Mouse (Mus musculus) midbrain, embryonic 15.5 days (tissue): Measurements from ENCODE around the gene Twnk. TPM values are rescaled to one million over a fixed set of nuclear protein-coding genes. Genes with fewer than 3 reads are reported as not detected.
"Not testable (repeated sequence)": the region's sequence is repeated elsewhere in the genome, so short reads cannot be mapped to it uniquely, and the experiment has no call there.

Experiments used
- ATAC-seq: fragments of 200-750 bp; cut with Nextera tagmentation; replicated peaks from 2 replicates; pipeline ENCODE4 v1.8.0; 2017; ENCODE audit warnings: moderate TSS enrichment
- H3K27ac ChIP-seq: fragments of 300-500 bp; sonication (generic); 2 replicates; pipeline ENCODE4 v1.5.1; 2015; ENCODE audit warnings: mild to moderate bottlenecking, inconsistent platforms
- H3K27me3 ChIP-seq: fragments of 300-500 bp; sonication (generic); replicated peaks from 2 replicates; pipeline ENCODE4 v1.6.1; 2015; ENCODE audit warnings: inconsistent platforms
- H3K36me3 ChIP-seq: fragments of 300-500 bp; sonication (generic); replicated peaks from 2 replicates; pipeline ENCODE4 v1.6.1; 2015; ENCODE audit warnings: inconsistent platforms
- H3K4me1 ChIP-seq: fragments of 300-500 bp; sonication (generic); 2 replicates; pipeline ENCODE4 v1.6.1; 2015; ENCODE audit warnings: inconsistent platforms
- H3K4me2 ChIP-seq: fragments of 300-500 bp; sonication (generic); 2 replicates; pipeline ENCODE4 v1.6.1; 2015; ENCODE audit warnings: inconsistent platforms, mild to moderate bottlenecking, moderate library complexity
- H3K4me3 ChIP-seq: fragments of 300-500 bp; sonication (generic); 2 replicates; pipeline ENCODE4 v1.5.1; 2015; ENCODE audit warnings: mild to moderate bottlenecking, inconsistent platforms
- H3K9ac ChIP-seq: fragments of 300-500 bp; sonication (generic); 2 replicates; pipeline ENCODE4 v1.6.1; 2015; ENCODE audit warnings: mild to moderate bottlenecking, inconsistent platforms
- H3K9me3 ChIP-seq: fragments of 300-500 bp; sonication (generic); 2 replicates; pipeline ENCODE4 v1.6.1; 2016; ENCODE audit warnings: inconsistent platforms
- WGBS: fragments of 180-500 bp; shearing (Covaris S2); methylation state at CpG from one replicate; pipeline ENCODE4 v1.1.7; 2015; ENCODE audit warnings: mixed read lengths; 5-methylcytosine and 5-hydroxymethylcytosine counted together
- polyA plus RNA-seq: library from polyadenylated mRNA; unstranded; fragments of >200 nt; fragmentation: Nextera tagmentation; extraction: Ambion mirVana; gene quantifications from 2 replicates; pipeline ENCODE4 v1.2.1, GENCODE M21; 2015

The Twnk gene
- polyA plus RNA-seq, 1 experiment from 2014 or later = 17.2 TPM

- WGBS = 66% methylated on average over 19 of the region's 19 CpGs
- Histone ChIP-seq H3K9ac (no peak overlapping the region), H3K4me3 (no peak overlapping the region), H3K27ac (no peak overlapping the region), H3K4me1 (peaks cover 7% of the 10 kb centered on the region), H3K4me2 (no peak overlapping the region), H3K36me3 (peaks cover 9% of the 10 kb centered on the region; the same call in 1 of the 2 replicates), H3K9me3 (no peaks in the 10 kb centered on the region), H3K27me3 (no peaks in the 10 kb centered on the region)
- no peak for ATAC-seq
Measured at GRCm38 (mm10) chr19:45028746-45029145, 23.3 kb downstream of the Twnk start.

GRCm38 (mm10) chr19:45029571-45029970, 24.1 kb downstream of the Twnk start:
- no peak overlapping the region for H3K4me3 ChIP-seq
- H3K9me3 ChIP-seq = no peaks in the 10 kb centered on the region
- no peak overlapping the region for H3K4me2 ChIP-seq
- H3K36me3 ChIP-seq = peaks cover 6% of the 10 kb centered on the region; the same call in 1 of the 2 replicates
- H3K4me1 ChIP-seq = peaks cover 7% of the 10 kb centered on the region
- no peak for ATAC-seq
- H3K27me3 ChIP-seq = no peaks in the 10 kb centered on the region
- H3K9ac ChIP-seq = no peak overlapping the region
- WGBS = 45% methylated on average over 9 of the region's 9 CpGs
- H3K27ac ChIP-seq = no peak overlapping the region

- Histone ChIP-seq H3K4me1 (peaks cover 7% of the 10 kb centered on the region), H3K36me3 (peaks cover 6% of the 10 kb centered on the region; the same call in 1 of the 2 replicates), H3K27me3 (no peaks in the 10 kb centered on the region), H3K9me3 (no peaks in the 10 kb centered on the region), H3K4me3 (no peak overlapping the region), H3K9ac (no peak overlapping the region), H3K4me2 (no peak overlapping the region), H3K27ac (no peak overlapping the region)
- ATAC-seq = no peak
- WGBS = 37% methylated on average over 8 of the region's 8 CpGs
Measured at GRCm38 (mm10) chr19:45030111-45030510, 24.6 kb downstream of the Twnk start.

DNA sequence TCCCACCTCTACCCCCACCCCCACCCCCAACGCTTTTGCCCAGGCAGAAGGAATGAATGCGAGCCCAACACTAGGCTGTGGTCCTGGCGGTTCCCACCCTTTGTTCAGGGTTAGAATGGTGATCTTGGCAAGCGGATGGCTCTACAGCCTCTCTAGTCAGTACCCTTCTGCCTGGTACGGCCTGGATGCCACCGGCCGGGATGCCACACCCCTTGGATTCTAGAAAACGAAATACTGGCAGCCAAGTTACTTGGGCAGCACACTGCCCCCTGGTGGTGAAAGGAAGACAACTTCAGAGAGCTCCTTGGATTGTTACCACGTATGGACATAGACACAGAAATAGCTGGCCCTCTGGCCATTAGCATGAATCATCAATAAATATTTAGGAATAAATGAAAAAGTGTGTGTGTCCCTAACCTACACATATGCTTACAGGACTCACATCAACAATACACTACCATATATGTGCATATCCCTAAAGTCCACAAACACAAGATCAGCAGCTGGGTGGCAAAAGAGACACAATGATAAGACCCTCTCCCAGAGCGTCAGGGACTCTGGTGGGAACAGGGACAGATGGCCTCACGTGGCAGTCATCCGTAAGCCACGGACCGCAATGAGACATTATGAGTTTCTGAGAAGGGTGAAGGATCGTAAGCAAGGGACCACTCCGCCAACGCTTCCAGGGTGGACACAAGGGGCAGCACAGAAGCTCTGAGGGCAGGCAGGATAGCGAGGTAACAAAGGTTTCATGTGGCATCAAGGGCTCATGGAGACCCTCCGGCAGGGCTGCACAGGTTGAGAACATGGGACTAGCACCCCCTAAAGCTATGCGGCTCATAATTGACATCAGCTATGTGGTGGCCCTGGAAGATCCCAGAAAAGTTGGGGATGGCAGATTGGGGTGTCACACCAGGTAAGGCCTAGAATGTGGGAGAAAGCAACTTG, 25.6 kb downstream of the Twnk start:
- ATAC-seq = no peak; the same call in 1 of the 2 replicates
- Histone ChIP-seq H3K27ac (no peak overlapping the region), H3K4me1 (peaks cover 7% of the 10 kb centered on the region), H3K9me3 (no peaks in the 10 kb centered on the region), H3K27me3 (no peaks in the 10 kb centered on the region), H3K4me2 (peak overlapping the region; percentile 41), H3K36me3 (peaks cover 1% of the 10 kb centered on the region; the same call in 1 of the 2 replicates), H3K4me3 (no peak overlapping the region), H3K9ac (no peak overlapping the region)
- WGBS = 40% methylated on average over 20 of the region's 20 CpGs

DNA sequence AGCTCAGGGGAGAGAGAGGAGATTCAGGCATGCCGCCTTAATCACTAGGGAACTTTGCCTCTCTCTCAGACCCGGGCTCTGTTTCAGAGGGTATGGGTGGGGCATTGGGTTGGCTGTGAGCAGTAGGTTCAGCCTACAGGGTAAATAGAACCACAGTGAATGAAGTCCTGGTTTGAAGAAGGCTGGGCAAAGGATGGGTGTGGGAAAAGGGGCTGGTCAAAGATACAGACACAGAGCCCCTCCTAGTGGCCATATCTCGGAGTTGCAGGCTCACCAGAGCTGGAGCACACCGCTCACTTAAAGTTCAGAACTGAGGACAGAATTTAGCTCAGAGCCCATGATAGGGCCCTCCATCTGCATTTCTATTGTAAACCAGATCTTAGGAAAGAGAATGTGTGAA, 26.3 kb downstream of the Twnk start:
- Histone ChIP-seq H3K27ac (no peak overlapping the region), H3K4me3 (no peak overlapping the region), H3K36me3 (no peaks in the 10 kb centered on the region), H3K4me2 (no peak overlapping the region), H3K27me3 (no peaks in the 10 kb centered on the region), H3K9me3 (no peaks in the 10 kb centered on the region), H3K4me1 (peaks cover 7% of the 10 kb centered on the region), H3K9ac (no peak overlapping the region)
- 0 out of 2 replicates have a peak, but pooled peaks have one; percentile 18 for ATAC-seq
- WGBS = 15% methylated on average over 4 of the region's 4 CpGs

- Histone ChIP-seq H3K9me3 (no peaks in the 10 kb centered on the region), H3K4me1 (peaks cover 7% of the 10 kb centered on the region), H3K4me3 (no peak overlapping the region), H3K27ac (no peak overlapping the region), H3K27me3 (no peaks in the 10 kb centered on the region), H3K36me3 (no peaks in the 10 kb centered on the region), H3K9ac (no peak overlapping the region), H3K4me2 (no peak overlapping the region)
- no peak for ATAC-seq
- 52% methylated on average over 17 of the region's 17 CpGs for WGBS
Measured at GRCm38 (mm10) chr19:45032570-45033332, 27.3 kb downstream of the Twnk start.

DNA sequence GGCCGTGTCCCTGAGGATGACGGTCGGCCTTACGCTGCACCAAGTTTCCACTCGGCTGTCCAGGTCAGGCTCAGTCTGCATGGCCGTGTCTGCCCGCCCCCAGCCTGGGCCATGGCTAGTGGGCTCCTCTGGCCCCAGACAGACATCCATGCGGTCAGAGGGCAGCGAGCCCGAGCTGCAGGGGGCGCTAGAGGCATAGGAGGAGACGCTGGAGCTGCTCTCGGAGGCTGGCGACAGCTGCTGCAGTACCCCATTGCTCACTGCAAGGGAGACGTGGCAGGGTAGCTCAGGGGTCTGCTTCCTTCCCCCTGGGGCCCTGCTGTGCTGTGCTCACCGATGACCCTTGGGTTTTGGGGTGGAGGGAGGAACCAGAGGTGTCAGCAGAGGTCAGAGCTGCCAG, 31.4 kb downstream of the Twnk start:
- H3K36me3 ChIP-seq = no peaks in the 10 kb centered on the region
- ATAC-seq = no peak
- no peak overlapping the region for H3K27ac ChIP-seq
- H3K4me1 ChIP-seq = no peaks in the 10 kb centered on the region; the same call in 1 of the 2 replicates
- H3K27me3 ChIP-seq = no peaks in the 10 kb centered on the region
- WGBS = 30% methylated on average over 16 of the region's 16 CpGs
- H3K9me3 ChIP-seq = no peaks in the 10 kb centered on the region
- H3K9ac ChIP-seq = no peak overlapping the region
- no peak overlapping the region for H3K4me3 ChIP-seq
- H3K4me2 ChIP-seq = no peak overlapping the region

DNA sequence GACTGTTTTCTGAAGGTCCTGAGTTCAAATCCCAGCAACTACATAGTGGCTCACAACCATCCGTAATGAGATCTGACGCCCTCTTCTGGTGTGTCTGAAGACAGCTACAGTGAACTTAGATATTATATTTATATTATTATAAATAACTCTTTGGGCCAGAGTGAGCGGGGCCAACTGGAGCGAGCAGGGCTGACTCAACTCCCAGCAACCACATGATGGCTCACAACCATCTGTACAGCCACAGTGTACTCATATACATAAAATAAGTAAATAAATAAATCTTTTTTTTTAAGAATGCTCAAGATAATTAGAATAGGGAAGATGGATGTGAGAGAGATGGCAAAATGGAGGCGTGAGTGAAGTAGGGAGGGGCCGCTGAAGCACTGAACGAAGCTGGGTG, 32.7 kb downstream of the Twnk start:
- not testable (repeated sequence) for H3K9me3 ChIP-seq, H3K27ac ChIP-seq

DNA sequence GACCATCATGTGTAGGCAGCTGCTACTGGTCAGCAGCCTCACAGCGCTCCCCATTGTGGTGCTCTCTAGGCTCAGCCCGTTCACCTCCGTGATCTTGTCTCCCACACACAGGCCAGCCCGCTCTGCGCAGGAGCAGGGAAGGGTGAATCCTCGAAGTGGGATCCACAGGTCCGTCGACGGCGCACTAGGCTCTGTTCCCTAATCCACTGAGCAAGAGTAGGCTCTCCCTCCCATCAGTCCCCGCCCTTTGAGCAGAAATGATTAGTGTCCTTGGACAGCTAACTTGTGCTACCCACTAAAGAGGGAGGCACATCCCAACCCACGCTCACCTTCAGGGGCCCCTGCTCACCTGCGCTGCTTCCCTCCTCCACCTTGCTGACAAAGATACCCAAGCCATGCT, 34.8 kb downstream of the Twnk start:
- H3K4me3 ChIP-seq = no peak overlapping the region
- WGBS = 64% methylated on average over 13 of the region's 13 CpGs

More for the DNA sequence above, 32.7 kb downstream of the Twnk start:
- H3K4me3 ChIP-seq, H3K4me1 ChIP-seq, ATAC-seq, H3K27me3 ChIP-seq, H3K9ac ChIP-seq, H3K36me3 ChIP-seq, H3K4me2 ChIP-seq: not testable (repeated sequence)
- 91% methylated on average over 7 of the region's 7 CpGs for WGBS

GRCm38 (mm10) chr19:45044389-45044927, 39.0 kb downstream of the Twnk start:
- H3K27ac ChIP-seq = no peak overlapping the region
- ATAC-seq = no peak
- peaks cover 4% of the 10 kb centered on the region; the same call in 1 of the 2 replicates for H3K27me3 ChIP-seq
- H3K9me3 ChIP-seq = no peaks in the 10 kb centered on the region
- 68% methylated on average over 11 of the region's 11 CpGs for WGBS
- no peaks in the 10 kb centered on the region for H3K36me3 ChIP-seq
- H3K4me3 ChIP-seq = no peak overlapping the region
- H3K9ac ChIP-seq = no peak overlapping the region
- peaks cover 31% of the 10 kb centered on the region for H3K4me1 ChIP-seq
- no peak overlapping the region for H3K4me2 ChIP-seq

More for the DNA sequence above, 34.8 kb downstream of the Twnk start:
- Histone ChIP-seq H3K4me2 (no peak overlapping the region), H3K27ac (no peak overlapping the region), H3K4me1 (no peaks in the 10 kb centered on the region), H3K9ac (no peak overlapping the region), H3K9me3 (no peaks in the 10 kb centered on the region), H3K27me3 (no peaks in the 10 kb centered on the region), H3K36me3 (no peaks in the 10 kb centered on the region)
- ATAC-seq = no peak

GRCm38 (mm10) chr19:45045236-45045635, 39.8 kb downstream of the Twnk start:
- H3K27me3 ChIP-seq = peaks cover 4% of the 10 kb centered on the region; the same call in 1 of the 2 replicates
- no peaks in the 10 kb centered on the region for H3K9me3 ChIP-seq
- 54% methylated on average over 15 of the region's 15 CpGs for WGBS
- H3K36me3 ChIP-seq = 0 out of 2 replicates have a peak, but pooled peaks cover 3% of the 10 kb centered on the region
- H3K4me2 ChIP-seq = no peak overlapping the region
- ATAC-seq = no peak
- no peak overlapping the region for H3K4me3 ChIP-seq
- no peak overlapping the region for H3K9ac ChIP-seq
- peaks cover 38% of the 10 kb centered on the region for H3K4me1 ChIP-seq
- H3K27ac ChIP-seq = no peak overlapping the region

- Histone ChIP-seq H3K27ac (peak within 1 kb of the TSS; percentile 94), H3K4me2 (peak within 1 kb of the TSS; percentile 83), H3K9ac (peak within 1 kb of the TSS; percentile 79), H3K4me3 (peak within 1 kb of the TSS; percentile 71), H3K36me3 (peaks cover 6% of the 10 kb centered on the region; the same call in 1 of the 2 replicates), H3K4me1 (peaks cover 42% of the 10 kb centered on the region), H3K27me3 (peaks cover 4% of the 10 kb centered on the region; the same call in 1 of the 2 replicates), H3K9me3 (no peaks in the 10 kb centered on the region)
- 79% methylated on average over 5 of the region's 5 CpGs for WGBS
- ATAC-seq = no peak
Measured at GRCm38 (mm10) chr19:45045651-45046050, 40.2 kb downstream of the Twnk start, which contains the start of gene Pdzd7. Pdzd7 (minus strand) TSS chr19:45045717.
